ENCODE assay signal across 8 mouse cellular contexts in the genomic region with DNA sequence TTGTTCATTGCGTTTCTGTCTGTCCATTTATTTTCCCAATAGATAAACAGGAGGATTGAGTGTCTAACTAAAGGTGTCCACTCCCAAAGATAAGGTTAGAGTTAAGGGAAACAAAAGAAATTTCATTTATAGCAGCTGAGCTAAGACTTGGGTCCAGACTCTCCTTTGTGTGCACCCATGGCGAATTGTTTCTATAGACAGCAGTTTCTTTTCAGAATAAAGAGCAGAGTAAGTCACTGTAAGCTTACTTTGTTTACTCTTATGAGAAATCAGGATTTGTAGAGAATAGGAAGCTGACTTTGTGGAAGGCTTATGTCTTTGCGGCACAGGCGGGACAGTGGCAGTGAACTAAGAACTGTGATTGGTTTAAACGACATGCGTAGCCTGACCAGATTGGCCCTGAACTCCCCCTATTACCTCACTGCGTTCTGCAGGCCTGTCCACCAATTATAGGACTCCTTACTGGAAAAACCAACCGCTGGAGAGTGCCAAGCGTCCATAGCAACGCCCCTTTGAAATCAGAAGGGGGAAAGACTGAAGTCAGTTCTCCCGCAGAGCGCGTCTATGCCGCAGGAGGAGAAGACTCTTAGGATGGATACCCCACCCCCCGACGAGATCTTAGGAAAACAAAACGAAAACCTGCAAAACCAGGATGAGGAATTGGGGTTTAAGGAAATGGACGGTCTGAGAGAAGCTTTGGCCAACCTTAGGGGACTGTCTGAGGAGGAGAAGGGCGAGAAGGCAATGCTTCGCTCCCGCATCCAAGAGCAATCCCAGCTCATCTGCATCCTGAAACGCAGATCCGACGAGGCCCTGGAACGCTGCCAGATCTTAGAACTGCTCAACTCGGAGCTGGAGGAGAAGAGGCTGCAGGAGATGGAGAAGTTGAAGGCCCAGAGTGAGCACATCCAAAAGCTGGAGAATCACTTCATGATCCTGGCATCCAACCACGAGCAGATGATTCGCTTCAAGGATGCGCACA. TPM values are rescaled to one million over a fixed set of nuclear protein-coding genes. Genes with fewer than 3 reads are reported as not detected.
DNase-seq lines count a peak whose midpoint lies in the region; ATAC-seq and TF ChIP-seq lines count a peak whose summit lies in the region.

A gene (plus strand): TSS at position 558 of the 982 bp plus-strand sequence.

- intact Hi-C loops in heart, adult 2 months (cut with DNase I): loop anchor here (2.0 to 10.0 kb wide), 2 partner anchors 30 to 122 kb away; a partner anchor contains a TSS
- intact Hi-C loops in left cerebral cortex, postnatal 4 days (cut with DNase I): no loop called here

- no peaks in the 10 kb centered on the region for H3K9me3 ChIP-seq in embryonic facial prominence, embryonic 12.5 days
- no peaks in the 10 kb centered on the region for H3K9me3 ChIP-seq in midbrain, embryonic 10.5 days (replicated peaks)

- 0 out of 2 replicates have a peak, but pooled peaks have one; percentile 35 for TF ChIP-seq EP300 in heart, adult 2 months (IDR thresholded peaks at IDR 0.05; ENCODE audit: insufficient read depth, low read depth, low read length)

- H3K27ac ChIP-seq in embryonic facial prominence, embryonic 12.5 days: no peak within 1 kb of the TSS
- peak within 1 kb of the TSS; percentile 64 for H3K27ac ChIP-seq in heart, adult 2 months
- H3K27ac ChIP-seq in midbrain, embryonic 10.5 days (replicated peaks): peak within 1 kb of the TSS; percentile 75

- H3K9ac ChIP-seq in embryonic facial prominence, embryonic 12.5 days: peak within 1 kb of the TSS; percentile 43; the same call in 1 of the 2 replicates
- H3K9ac ChIP-seq in heart, adult 2 months (ENCODE audit: low read depth, low read length): peak within 1 kb of the TSS; percentile 37

- DNase-seq in spleen, adult 18-20 months: peak; percentile 7 to 12
- DNase-seq in spleen, adult 12 weeks (ENCODE audit: low spot score): no peak
- DNase-seq in heart, adult 2 months: peak; percentile 77 to 86
- DNase-seq in kidney, adult 18-20 months: peak; percentile 81
- DNase-seq in left cerebral cortex, postnatal 4 days: peak; percentile 84
- DNase-seq in midbrain, embryonic 10.5 days (ENCODE audit: low spot score): peak; percentile 76
- peak; percentile 74 to 81 for DNase-seq in right cerebral cortex, postnatal 36 days (ENCODE audit: low spot score in 2 of 2)

- no peaks in the 10 kb centered on the region for H3K27me3 ChIP-seq in embryonic facial prominence, embryonic 12.5 days
- H3K27me3 ChIP-seq in heart, adult 2 months (ENCODE audit: control insufficient read depth, insufficient read depth, low read length): no peaks in the 10 kb centered on the region; the same call in 1 of the 2 replicates
- H3K27me3 ChIP-seq in midbrain, embryonic 10.5 days (ENCODE audit: low read depth, poor library complexity, severe bottlenecking): no peaks in the 10 kb centered on the region

- peak within 1 kb of the TSS; percentile 62 for H3K4me2 ChIP-seq in embryonic facial prominence, embryonic 12.5 days (replicated peaks)

- peak within 1 kb of the TSS; percentile 34 for H3K4me3 ChIP-seq in embryonic facial prominence, embryonic 12.5 days
- H3K4me3 ChIP-seq in heart, adult 2 months: peak within 1 kb of the TSS; percentile 63
- peak within 1 kb of the TSS; percentile 52 for H3K4me3 ChIP-seq in midbrain, embryonic 10.5 days

- TF ChIP-seq CTCF in heart, adult 2 months (IDR thresholded peaks at IDR 0.05): no peak

- 20% methylated on average over 29 of the region's 29 CpGs for WGBS in embryonic facial prominence, embryonic 12.5 days
- WGBS in heart, adult 2 months: 10% methylated on average over 29 of the region's 29 CpGs
- 21% methylated on average over 29 of the region's 29 CpGs for WGBS in midbrain, embryonic 10.5 days

- H3K4me1 ChIP-seq in embryonic facial prominence, embryonic 12.5 days: 0 out of 2 replicates have a peak, but pooled peaks cover 4% of the 10 kb centered on the region
- H3K4me1 ChIP-seq in heart, adult 2 months (ENCODE audit: control insufficient read depth, insufficient read depth, low read length): no peaks in the 10 kb centered on the region; the same call in 1 of the 2 replicates
- peaks cover 12% of the 10 kb centered on the region for H3K4me1 ChIP-seq in midbrain, embryonic 10.5 days

- peak; percentile 100 for ATAC-seq in embryonic facial prominence, embryonic 12.5 days (ENCODE audit: insufficient number of reproducible peaks, insufficient read depth, low FRiP score, low TSS enrichment)

- H3K36me3 ChIP-seq in embryonic facial prominence, embryonic 12.5 days: no peaks in the 10 kb centered on the region
- H3K36me3 ChIP-seq in heart, adult 2 months (ENCODE audit: control insufficient read depth, insufficient read depth, low read length): no peaks in the 10 kb centered on the region
- H3K36me3 ChIP-seq in midbrain, embryonic 10.5 days: no peaks in the 10 kb centered on the region

- H3K79me2 ChIP-seq in heart, adult 2 months (replicated peaks; ENCODE audit: control insufficient read depth, insufficient read depth, low read length): no peaks in the 10 kb centered on the region

- peak; percentile 52; the same call in 1 of the 2 replicates for TF ChIP-seq POLR2A in heart, adult 2 months (IDR thresholded peaks at IDR 0.05; ENCODE audit: insufficient read depth, low read depth, low read length)

RNA-seq across cellular contexts. Expression of the gene that starts here (rescaled TPM):
- 2.2 and 2.7 TPM in 2 replicates for polyA plus RNA-seq in embryonic facial prominence, embryonic 12.5 days (2016; fragmentation: Nextera tagmentation; extraction: Ambion mirVana)
- under 1 TPM in 1 of 2 experiments, not detected in 1; 0.16 TPM for total RNA-seq in heart, adult 2 months (2021)
- polyA plus RNA-seq in heart, adult 2 months (2012; rRNA removed): 0.15 and 0.18 TPM in 2 replicates
- total RNA-seq in left cerebral cortex, postnatal 4 days (2021): under 1 TPM; 0.54 to 0.77 TPM
- 2.8 and 3.3 TPM in 2 replicates for polyA plus RNA-seq in midbrain, embryonic 10.5 days (2016; fragmentation: Nextera tagmentation; extraction: Ambion mirVana)

Comparison
In these comparisons a context has a peak if more than half of its experiments do, and no peak if none do; other contexts are left out.
1. Peak in DNase-seq, H3K4me3 ChIP-seq, H3K27ac ChIP-seq and H3K9ac ChIP-seq in heart, adult 2 months; RNA of the gene not detected or under 1 TPM.
2. Peak in DNase-seq in left cerebral cortex, postnatal 4 days; RNA of the gene not detected or under 1 TPM.